Mouse (Mus musculus): ENCODE results near the gene Ramp2. TPM values are rescaled to one million over a fixed set of nuclear protein-coding genes. Genes with fewer than 3 reads are reported as not detected.

Gene Ramp2
- total RNA-seq, 2 experiments from 2014 or later = 122 to 134 TPM

GRCm38 (mm10) chr11:101269577-101270116 is 23.8 kb downstream of the Ramp2 start:
- DNase-seq = no peak

GRCm38 (mm10) chr11:101272446-101272845 is 26.6 kb downstream of the Ramp2 start:
- DNase-seq = no peak

DNA sequence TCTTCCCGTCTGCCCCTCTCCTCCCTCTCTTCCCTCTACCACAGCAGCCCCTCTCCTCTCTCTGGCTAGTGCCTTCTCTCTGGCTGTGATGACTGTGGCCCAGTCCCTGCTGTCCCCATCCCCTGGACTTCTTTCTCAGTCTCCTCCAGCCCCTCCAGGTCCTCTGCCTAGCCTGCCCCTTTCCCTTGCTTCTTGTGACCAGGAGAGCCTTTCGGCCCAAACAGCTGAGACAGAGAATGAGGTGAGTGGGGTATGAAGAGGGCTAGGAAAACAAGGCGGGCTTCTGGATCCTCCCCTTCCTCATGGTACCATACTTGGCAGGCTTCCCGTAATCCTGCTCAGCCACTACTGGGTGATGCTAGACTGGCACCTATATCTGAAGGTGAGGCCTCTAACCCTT is 29.5 kb downstream of the Ramp2 start:
- DNase-seq = no peak

GRCm38 (mm10) chr11:101276319-101277070 is 30.7 kb downstream of the Ramp2 start:
- no peak for DNase-seq

GRCm38 (mm10) chr11:101277381-101278222 is 31.8 kb downstream of the Ramp2 start:
- peak; percentile 23 for DNase-seq

- DNase-seq = peak; percentile 85
Measured at GRCm38 (mm10) chr11:101278223-101279192, 32.7 kb downstream of the Ramp2 start, which contains the start of the genes Cntd1 and Coa3. Cntd1 (plus strand) TSS chr11:101279012. Coa3 (minus strand) TSS chr11:101279114.

GRCm38 (mm10) chr11:101279193-101279569 is 33.4 kb downstream of the Ramp2 start:
- DNase-seq = no peak

- no peak for DNase-seq
Measured at GRCm38 (mm10) chr11:101280837-101281236, 35.0 kb downstream of the Ramp2 start.

DNA sequence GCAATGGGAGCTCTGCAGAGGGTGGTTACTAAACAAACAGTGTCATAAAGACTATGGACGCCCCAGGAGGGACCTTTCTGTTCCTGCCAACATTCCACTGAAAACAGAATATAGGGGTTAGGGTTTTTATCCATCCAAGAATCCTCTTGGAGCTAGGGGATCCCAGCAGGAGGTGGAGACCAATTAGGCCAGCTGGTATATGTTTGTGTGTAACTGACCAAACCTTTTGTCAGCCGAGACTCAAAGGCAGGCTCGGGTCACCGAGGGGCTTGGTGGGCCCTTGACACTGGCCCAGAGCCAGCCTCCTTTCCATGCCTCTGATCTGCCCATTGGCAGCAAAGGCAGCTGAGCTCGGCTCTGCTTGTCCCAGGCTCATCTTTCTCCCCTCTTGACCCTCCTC is 37.1 kb downstream of the Ramp2 start:
- DNase-seq = no peak

- DNase-seq = no peak
Measured at GRCm38 (mm10) chr11:101283805-101284204, 38.0 kb downstream of the Ramp2 start.

- DNase-seq = no peak
Measured at GRCm38 (mm10) chr11:101287306-101287705, 41.5 kb downstream of the Ramp2 start.

DNA sequence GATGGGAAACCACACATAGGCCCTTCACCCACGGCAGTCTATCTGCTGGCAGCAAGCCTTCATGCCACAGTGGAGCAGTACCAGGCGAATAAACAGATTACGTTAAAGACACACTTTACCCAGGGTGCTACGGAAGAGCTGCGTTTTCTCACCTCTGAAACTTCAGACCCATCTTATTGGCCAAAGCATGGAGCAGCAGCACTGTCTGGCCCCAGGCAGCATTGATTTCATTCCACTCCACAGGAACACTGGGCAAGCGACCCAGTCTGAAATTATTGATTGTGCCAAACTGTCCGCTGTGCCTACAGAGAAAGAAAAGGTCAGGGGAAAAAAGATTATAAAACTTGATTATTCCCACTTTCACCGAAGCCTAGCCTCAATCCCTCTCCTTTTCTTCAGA is 45.4 kb downstream of the Ramp2 start:
- DNase-seq = no peak

GRCm38 (mm10) chr11:101295191-101295590 is 49.4 kb downstream of the Ramp2 start:
- DNase-seq = no peak

- peak; percentile 7 for DNase-seq
Measured at GRCm38 (mm10) chr11:101300881-101301280, 55.1 kb downstream of the Ramp2 start.

DNA sequence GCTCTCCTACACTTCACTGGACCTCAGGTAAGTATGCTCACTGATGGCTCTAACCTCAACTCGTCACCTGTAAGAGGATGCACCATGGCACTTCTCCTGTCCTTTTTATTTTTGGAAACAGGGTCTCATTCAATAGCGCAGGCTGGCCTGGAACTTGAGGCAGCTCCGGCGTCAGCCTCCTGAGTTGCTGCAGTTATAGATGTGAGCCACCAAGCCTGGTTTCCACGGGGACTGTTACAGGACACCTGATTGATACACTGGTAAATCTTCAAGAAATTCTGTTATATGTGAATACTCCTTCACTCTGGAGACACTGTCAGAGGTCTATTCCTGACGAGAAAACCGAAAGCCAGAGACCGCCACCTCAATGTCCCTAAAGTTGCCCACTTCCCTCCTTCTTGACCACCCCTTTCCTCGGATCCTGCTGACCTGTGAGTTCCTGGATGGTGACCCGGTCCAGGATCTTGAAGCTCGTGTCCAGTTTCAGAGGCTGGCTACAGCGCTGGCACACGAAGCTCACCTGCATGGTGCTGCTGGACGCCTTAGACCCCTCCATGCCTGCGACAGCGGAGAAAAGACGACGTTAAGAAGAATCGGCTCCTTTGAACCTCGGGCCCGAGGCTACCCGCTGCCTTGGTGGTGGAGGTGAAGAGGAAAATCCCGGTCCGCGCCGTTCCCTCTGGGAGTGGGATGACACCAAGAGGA is 55.6 kb downstream of the Ramp2 start:
- no peak for DNase-seq

GRCm38 (mm10) chr11:101302004-101302798 is 56.4 kb downstream of the Ramp2 start, which contains the start of gene Becn1:
Becn1 (minus strand) TSS chr11:101302286.
- DNase-seq = peak; percentile 99

DNA sequence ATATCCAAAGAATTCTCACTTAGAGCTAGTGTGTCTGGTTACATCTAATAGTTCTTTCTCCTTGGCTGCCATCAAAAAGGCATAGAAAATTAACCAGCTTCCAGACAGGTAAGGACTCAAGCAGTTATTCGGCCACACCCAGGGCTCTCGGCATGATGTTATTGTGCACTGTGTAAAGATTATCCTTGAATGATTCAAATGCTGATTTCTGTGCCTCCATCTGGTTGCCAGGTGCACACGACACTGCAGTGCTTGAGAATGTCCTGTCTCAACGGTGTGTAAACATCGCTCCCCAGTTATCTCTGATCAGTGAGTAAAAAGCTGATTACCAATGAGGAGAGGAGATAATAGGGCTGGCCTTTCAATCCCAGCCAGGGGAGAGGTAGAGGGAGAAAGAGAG is 61.9 kb downstream of the Ramp2 start:
- DNase-seq = no peak

Measured in heart, postnatal 4 days (tissue).